Mouse (Mus musculus) ES-E14 (cell line): Measurements from ENCODE around the gene Nos3. TPM values are rescaled to one million over a fixed set of nuclear protein-coding genes. Genes with fewer than 3 reads are reported as not detected.

Source experiments
- DNase-seq: peaks from one replicate; pipeline ENCODE4 v3.0.0-alpha.2; 2013; ENCODE audit warnings: low read depth, low spot score
- H3K27ac ChIP-seq: 2 replicates; pipeline ENCODE4 v1.5.1; 2012; ENCODE audit warnings: low read depth, mild to moderate bottlenecking, low read length, moderate library complexity, mixed read lengths; ENCODE audit not compliant: poor library complexity, insufficient read depth, severe bottlenecking
- H3K36me3 ChIP-seq: 2 replicates; pipeline ENCODE4 v1.6.1; 2012; ENCODE audit warnings: mild to moderate bottlenecking, low read length, moderate library complexity, mixed read lengths; ENCODE audit not compliant: control insufficient read depth, poor library complexity, insufficient read depth, severe bottlenecking
- H3K4me1 ChIP-seq, 2 experiments: fragments of 150-350 bp in 1 of 2; sonication (generic) in 1 of 2; 2 replicates each; pipeline ENCODE4 v1.6.1; 2012; ENCODE audit warnings: low read length in 2 of 2, mild to moderate bottlenecking in 1 of 2, mixed read lengths in 1 of 2; ENCODE audit not compliant: control insufficient read depth in 2 of 2, insufficient read depth in 2 of 2, poor library complexity in 1 of 2
- H3K4me3 ChIP-seq, 2 experiments: fragments of 150-350 bp in 1 of 2; sonication (generic) in 1 of 2; 2 replicates each; pipeline ENCODE4 v1.5.1; 2012; ENCODE audit warnings: low read length in 2 of 2, low read depth in 1 of 2, mild to moderate bottlenecking in 1 of 2, mixed read lengths in 1 of 2; ENCODE audit not compliant: insufficient read depth in 1 of 2, poor library complexity in 1 of 2, severe bottlenecking in 1 of 2
- H3K9ac ChIP-seq: 2 replicates; pipeline ENCODE4 v1.6.1; 2012; ENCODE audit warnings: low read depth, mild to moderate bottlenecking, low read length, mixed read lengths; ENCODE audit not compliant: poor library complexity, insufficient read depth, severe bottlenecking
- H3K9me3 ChIP-seq: fragments of 150-350 bp; sonication (generic); 2 replicates; pipeline ENCODE4 v1.6.1; 2012; ENCODE audit warnings: low read depth, mild to moderate bottlenecking, low read length; ENCODE audit not compliant: control insufficient read depth, insufficient read depth
- CHD2 ChIP-seq: IDR thresholded peaks from 2 replicates; pipeline ENCODE4 v1.6.1; 2014; ENCODE audit warnings: mild to moderate bottlenecking, low read depth, low read length, inconsistent platforms
- HCFC1 ChIP-seq: IDR thresholded peaks from 2 replicates; pipeline ENCODE4 v1.6.1; 2012; ENCODE audit warnings: low read length, inconsistent platforms, borderline replicate concordance; ENCODE audit not compliant: insufficient read depth
- MAFK ChIP-seq: IDR thresholded peaks from 2 replicates; pipeline ENCODE4 v1.6.1; 2014; ENCODE audit warnings: mild to moderate bottlenecking, low read depth, low read length, inconsistent platforms; ENCODE audit not compliant: insufficient read depth
- ZC3H11A ChIP-seq: IDR thresholded peaks from 2 replicates; pipeline ENCODE4 v1.6.1; 2012; ENCODE audit warnings: low read depth, mild to moderate bottlenecking, inconsistent platforms, low read length, borderline replicate concordance
- ZNF384 ChIP-seq: IDR thresholded peaks from 2 replicates; pipeline ENCODE4 v1.6.1; 2012; ENCODE audit warnings: low read depth, low read length, inconsistent platforms
- in situ Hi-C, 2 experiments: fragments of 600-800 bp; cut with MboI; formaldehyde crosslinking; loops; one replicate each; pipeline ENCODE4 v1.15.1; 2025; ENCODE audit warnings: low sequenced_read_pairs in 2 of 2, inconsistent platforms in 1 of 2; ENCODE audit not compliant: unreplicated experiment in 2 of 2
- total RNA-seq: library from RNA; depleted of rRNA; stranded (reverse); fragments of 300-350 nt; gene quantifications from 2 replicates; pipeline ENCODE4 v1.2.3, GENCODE M21; 2012

Nos3 gene
- total RNA-seq, 1 experiment = 2.2 TPM

DNA sequence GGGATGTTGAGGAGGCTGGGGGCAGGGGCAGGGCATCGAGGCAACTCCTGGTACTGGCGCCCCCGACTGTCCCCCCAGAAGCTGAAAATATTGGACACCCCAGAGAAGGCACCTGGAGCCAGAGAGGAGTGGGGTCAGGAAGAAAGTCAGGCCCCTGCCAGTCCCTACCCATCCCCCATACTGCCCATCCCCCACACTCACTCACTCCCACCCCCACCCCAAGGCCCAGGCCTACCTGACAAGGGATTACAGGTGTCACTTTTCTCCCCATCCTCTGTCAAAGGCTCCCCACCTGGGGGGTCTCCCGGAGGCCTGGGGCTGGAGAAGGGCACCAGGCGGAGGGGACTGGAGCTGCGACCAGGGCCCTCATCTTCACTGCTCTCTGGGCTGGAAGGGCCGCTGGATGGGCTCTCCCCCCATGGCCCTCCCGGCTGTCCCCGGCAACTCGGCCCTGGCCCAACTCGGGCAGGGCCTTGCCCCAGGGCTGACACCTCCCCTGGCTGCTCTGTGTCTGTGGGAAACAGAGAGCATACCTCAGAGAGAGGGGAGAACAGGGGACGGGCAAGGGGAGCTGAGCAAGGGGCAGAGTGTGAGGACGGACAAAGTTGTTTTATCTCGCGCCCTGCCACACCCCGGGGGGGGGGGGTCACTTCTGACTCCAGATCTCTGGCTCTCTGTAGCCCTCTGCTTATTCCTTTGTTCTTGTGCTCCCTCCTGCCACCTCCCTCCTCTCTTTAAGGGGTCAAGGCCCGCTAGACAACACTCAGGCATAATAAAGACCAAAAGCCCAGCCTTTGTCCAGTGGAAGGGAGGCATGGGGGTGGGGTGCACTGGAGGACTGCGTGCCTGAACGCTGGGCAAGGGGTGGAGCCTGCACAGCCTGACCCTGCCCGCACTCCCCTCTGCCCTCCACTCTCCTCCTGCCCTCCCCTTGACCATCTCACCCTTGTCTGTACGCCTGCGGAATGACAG, 42.6 kb upstream of the Nos3 start:
- TF ChIP-seq MAFK = no peak
- no peak for TF ChIP-seq ZNF384
- no peak for TF ChIP-seq CHD2
- no peak for TF ChIP-seq HCFC1
- TF ChIP-seq ZC3H11A = no peak
- Histone ChIP-seq H3K4me3 (peak overlapping the region; percentile 43 to 45; a peak in 3 of 4 replicates), H3K4me1 (peaks cover 4 to 30% of the 10 kb centered on the region in 2 experiments; a peak in 2 of 4 replicates), H3K9me3 (no peaks in the 10 kb centered on the region), H3K27ac (no peak overlapping the region), H3K36me3 (no peaks in the 10 kb centered on the region), H3K9ac (no peak overlapping the region)
- DNase-seq = no peak
- in situ Hi-C loops = no loop called here

DNA sequence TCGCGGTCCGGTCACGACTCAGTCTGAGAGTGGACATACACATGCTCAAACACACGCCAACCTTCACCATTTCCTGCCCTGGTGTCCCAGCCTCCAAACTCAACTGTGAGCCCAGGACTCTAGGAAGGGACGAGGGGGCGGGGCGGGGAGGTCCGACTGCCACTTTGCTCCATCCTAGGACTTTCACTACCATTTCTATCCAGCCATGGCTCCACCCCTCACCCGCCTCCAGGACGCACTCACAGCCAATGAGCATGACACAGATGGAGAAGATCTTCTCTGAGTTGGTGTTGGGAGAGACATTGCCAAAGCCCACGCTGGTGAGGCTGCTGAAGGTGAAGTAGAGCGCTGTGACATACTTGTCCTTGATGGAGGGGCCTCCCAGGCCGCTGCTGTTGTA, 39.4 kb upstream of the Nos3 start:
- Histone ChIP-seq H3K9ac (peak overlapping the region; percentile 15), H3K9me3 (no peaks in the 10 kb centered on the region), H3K36me3 (no peaks in the 10 kb centered on the region), H3K4me3 (peak overlapping the region; percentile 40 to 61), H3K4me1 (peaks cover 2 to 27% of the 10 kb centered on the region in 2 experiments; a peak in 2 of 4 replicates), H3K27ac (no peak overlapping the region)
- in situ Hi-C loops = no loop called here
- TF ChIP-seq ZC3H11A = no peak
- peak; percentile 68 for DNase-seq

GRCm38 (mm10) chr5:24326166-24326841, 38.3 kb upstream of the Nos3 start:
- H3K9me3 ChIP-seq = no peaks in the 10 kb centered on the region
- H3K4me1 ChIP-seq = peaks cover 0 to 22% of the 10 kb centered on the region in 2 experiments; a peak in 1 of 4 replicates
- no peak overlapping the region for H3K4me3 ChIP-seq
- H3K27ac ChIP-seq = no peak overlapping the region
- DNase-seq = no peak
- H3K9ac ChIP-seq = no peak overlapping the region; the same call in 1 of the 2 replicates
- H3K36me3 ChIP-seq = no peaks in the 10 kb centered on the region
- TF ChIP-seq MAFK (no peak), HCFC1 (no peak), CHD2 (no peak), ZC3H11A (no peak), ZNF384 (no peak)
- in situ Hi-C loops = no loop called here

DNA sequence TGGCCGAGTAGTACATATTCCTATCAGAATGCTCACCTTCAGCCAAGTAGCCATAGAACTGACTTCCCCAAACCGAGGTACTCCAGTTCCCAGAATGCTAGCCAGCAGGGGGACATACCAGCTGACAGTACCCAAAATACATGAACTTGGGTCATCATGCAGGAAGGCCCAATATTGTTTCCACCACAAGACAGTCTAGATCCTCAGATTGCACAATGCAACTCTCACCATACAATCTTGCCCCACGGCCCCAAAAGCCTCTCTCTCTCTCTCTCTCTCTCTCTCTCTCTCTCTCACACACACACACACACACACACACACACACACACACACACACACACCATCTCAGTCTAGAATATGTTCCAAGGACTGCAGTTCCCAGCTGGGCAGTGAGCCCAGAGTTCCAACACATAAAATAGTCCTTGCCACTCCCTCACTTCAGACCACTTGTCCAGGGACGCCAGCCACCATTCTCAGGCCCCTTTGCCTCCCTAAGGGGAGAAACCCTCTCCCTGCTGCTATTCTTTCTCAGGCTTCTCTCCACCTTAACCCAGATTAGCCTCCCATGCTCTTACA, 37.7 kb upstream of the Nos3 start:
- TF ChIP-seq HCFC1 (no peak), CHD2 (no peak), ZC3H11A (no peak), MAFK (no peak), ZNF384 (no peak)
- in situ Hi-C loops = no loop called here
- no peak overlapping the region for H3K4me3 ChIP-seq

More for the DNA sequence above, 37.7 kb upstream of the Nos3 start:
- H3K27ac ChIP-seq = no peak overlapping the region
- no peaks in the 10 kb centered on the region for H3K36me3 ChIP-seq
- H3K9me3 ChIP-seq = no peaks in the 10 kb centered on the region
- peaks cover 0 to 20% of the 10 kb centered on the region in 2 experiments; a peak in 1 of 4 replicates for H3K4me1 ChIP-seq
- DNase-seq = no peak
- no peak overlapping the region for H3K9ac ChIP-seq
